Mouse (Mus musculus): ENCODE measurements around the gene Cul9.

Cul9 gene

DNA sequence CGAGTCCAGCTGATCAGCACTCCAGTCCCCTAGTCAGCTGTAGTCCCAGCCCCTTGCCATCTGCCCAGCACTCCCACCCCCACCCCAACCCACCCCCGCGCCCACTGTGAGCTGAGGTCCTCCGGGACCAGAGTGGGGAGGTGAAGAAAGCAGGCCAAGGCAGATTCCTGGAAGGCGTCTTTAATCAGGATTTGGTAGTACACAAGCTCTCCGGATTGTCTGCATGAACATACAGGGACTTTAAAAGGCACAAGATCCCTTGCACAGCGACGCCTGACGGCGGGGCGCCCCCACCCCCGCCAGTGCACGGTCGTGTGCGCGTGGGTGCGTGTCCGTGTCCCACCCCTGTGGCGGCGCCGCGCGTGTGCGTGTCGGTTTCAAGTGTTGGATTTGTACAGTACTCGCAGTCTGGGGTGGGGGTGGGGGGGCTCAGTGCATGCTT is 92.2 kb downstream of the Cul9 start:
- in situ Hi-C loops (cut with MboI, MseI): no loop called here

DNA sequence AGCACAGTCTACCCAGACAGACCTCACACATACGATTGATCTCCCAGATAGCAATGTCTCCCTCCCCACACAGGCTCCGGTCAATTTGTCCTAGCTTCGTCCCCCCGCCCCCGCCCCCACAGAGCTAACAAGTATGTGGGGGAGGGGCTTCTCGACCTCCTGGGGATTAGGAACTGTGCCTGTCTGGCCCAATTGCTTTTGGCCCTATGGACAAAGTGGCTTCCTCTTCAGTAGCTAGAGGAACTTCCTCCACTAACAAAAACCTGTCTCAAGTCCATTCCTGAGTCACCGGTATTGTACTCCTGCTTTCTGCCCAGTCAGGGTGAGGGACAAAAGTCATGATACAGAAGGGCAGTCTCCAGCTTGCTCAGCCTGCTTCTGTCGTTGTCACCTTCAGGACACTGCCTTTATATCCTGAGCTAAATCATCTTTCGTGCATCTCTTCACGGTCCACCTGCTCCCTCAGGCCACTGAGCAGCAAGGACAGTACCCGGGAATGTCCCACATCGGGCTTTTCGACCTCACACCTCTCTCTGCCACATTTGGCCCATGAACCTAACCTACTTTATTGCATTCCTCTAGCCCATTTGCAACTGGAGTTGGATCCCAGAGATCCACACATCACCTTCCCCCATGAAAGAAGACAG is 92.8 kb downstream of the Cul9 start:
- in situ Hi-C loops (cut with MboI, MseI): no loop called here

DNA sequence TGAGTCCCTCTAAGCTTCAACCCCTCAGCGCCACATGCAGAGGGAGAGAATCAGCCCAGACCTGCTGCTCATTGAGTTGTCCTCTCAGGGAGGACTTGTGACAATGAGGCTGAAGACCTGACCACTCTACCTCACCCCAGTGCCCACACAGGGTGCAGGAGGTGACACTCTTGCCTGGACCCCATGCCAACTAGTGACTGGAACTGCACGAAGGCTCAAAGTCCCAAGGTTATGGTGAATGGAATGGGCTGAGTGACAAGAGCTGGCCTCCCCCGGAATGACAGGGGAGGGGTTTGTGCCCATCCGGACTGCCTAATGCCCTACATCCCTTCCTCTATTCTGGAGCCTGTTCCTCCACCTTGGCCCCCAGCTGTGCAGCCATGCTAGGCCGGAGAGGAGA is 93.5 kb downstream of the Cul9 start:
- in situ Hi-C loops (cut with MboI, MseI): no loop called here

All from T-helper 17 cell (primary cell).